Mouse (Mus musculus): ENCODE measurements around the gene Eef1g. TPM values are rescaled to one million over a fixed set of nuclear protein-coding genes. Genes with fewer than 3 reads are reported as not detected.

The Eef1g gene
- polyA plus RNA-seq, 1 experiment from 2014 or later = 284 TPM

GRCm38 (mm10) chr19:8928689-8929223 lies 38.1 kb upstream of the Eef1g start:
- Histone ChIP-seq H3K4me1 (ENCODE audit: control insufficient read depth, insufficient read depth, low read depth, low read length) (peaks cover 8% of the 10 kb centered on the region), H3K36me3 (ENCODE audit: control insufficient read depth, insufficient read depth, low read length) (peaks cover 14% of the 10 kb centered on the region), H3K9me3 (ENCODE audit: control insufficient read depth, low read length) (no peaks in the 10 kb centered on the region), H3K27ac (ENCODE audit: low read depth, low read length) (no peak overlapping the region), H3K9ac (ENCODE audit: low read depth, low read length) (peak overlapping the region; percentile 73), H3K4me3 (ENCODE audit: low read length) (peak overlapping the region; percentile 57), H3K4me2 (ENCODE audit: low read length) (peak overlapping the region; percentile 72), H3K27me3 (replicated peaks; ENCODE audit: control insufficient read depth, insufficient read depth, low read length) (0 out of 2 replicates have a peak, but pooled peaks cover 2% of the 10 kb centered on the region)
- 16% methylated on average over 16 of the region's 16 CpGs for WGBS
- ATAC-seq = peak; percentile 40

DNA sequence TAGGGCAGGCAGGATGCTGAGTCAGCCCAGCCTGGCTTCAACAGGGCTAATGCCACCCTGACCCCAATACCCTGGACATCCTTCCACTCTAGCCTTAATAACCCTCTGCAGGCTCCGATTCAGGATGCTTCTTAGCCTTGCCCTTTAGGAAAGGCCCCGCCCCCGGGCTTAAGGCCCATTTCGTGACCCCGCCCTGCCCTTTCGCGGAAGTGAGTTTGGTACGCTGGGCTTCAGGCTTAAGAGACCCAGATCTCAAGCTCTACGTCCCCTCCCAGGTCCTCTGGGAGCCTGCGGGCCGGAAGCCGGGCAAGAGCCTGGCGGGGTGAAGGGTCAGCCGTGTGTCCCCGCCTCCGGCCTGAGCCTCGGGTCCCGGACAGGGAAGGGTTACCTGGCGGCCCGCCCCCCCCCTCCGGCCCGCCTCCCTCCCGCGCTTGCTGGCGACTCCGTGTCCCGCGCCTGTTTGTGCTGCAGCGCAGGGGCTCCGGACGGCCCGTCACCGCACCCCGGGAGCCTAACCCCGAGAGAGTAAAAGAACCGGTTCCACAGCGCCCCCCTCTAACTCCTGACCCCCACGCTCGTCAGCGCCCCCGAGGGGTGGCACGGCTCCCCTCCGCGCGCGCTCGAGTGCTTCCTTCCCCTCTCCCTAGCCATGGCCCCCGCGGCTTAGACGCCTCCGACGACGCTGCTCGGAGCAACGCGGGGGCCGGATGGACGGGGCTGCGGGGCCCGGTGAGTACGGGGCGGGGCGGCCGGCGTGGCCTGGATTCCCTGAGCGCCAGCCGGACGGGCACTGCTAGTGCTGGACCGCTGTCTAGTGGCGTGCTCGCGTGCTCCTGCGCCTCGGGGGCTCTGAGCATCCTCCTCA lies 37.4 kb upstream of the Eef1g start, which contains the start of the genes Rom1 and Eml3:
Rom1 (minus strand) TSS at position 133 of the 865 bp plus-strand sequence.
Eml3 (plus strand) TSS at position 329 of the 865 bp plus-strand sequence.
- under 1% methylated on average over 66 of the region's 74 CpGs for WGBS
- peak; percentile 59 for ATAC-seq
- peaks cover 14% of the 10 kb centered on the region for H3K36me3 ChIP-seq (ENCODE audit: control insufficient read depth, insufficient read depth, low read length)
- peak within 1 kb of the TSS; percentile 72 for H3K4me2 ChIP-seq (ENCODE audit: low read length)
- H3K27ac ChIP-seq (ENCODE audit: low read depth, low read length) = peak within 1 kb of the TSS; percentile 55; the same call in 1 of the 2 replicates
- no peaks in the 10 kb centered on the region for H3K9me3 ChIP-seq (ENCODE audit: control insufficient read depth, low read length)
- H3K4me3 ChIP-seq (ENCODE audit: low read length) = peak within 1 kb of the TSS; percentile 57
- 0 out of 2 replicates have a peak, but pooled peaks cover 2% of the 10 kb centered on the region for H3K27me3 ChIP-seq (replicated peaks; ENCODE audit: control insufficient read depth, insufficient read depth, low read length)
- H3K4me1 ChIP-seq (ENCODE audit: control insufficient read depth, insufficient read depth, low read depth, low read length) = peaks cover 8% of the 10 kb centered on the region
- peak within 1 kb of the TSS; percentile 73 for H3K9ac ChIP-seq (ENCODE audit: low read depth, low read length)

- H3K36me3 ChIP-seq (ENCODE audit: control insufficient read depth, insufficient read depth, low read length) = peaks cover 14% of the 10 kb centered on the region
- WGBS = 17% methylated on average over 11 of the region's 11 CpGs
- ATAC-seq = no peak
- no peaks in the 10 kb centered on the region for H3K9me3 ChIP-seq (ENCODE audit: control insufficient read depth, low read length)
- peaks cover 8% of the 10 kb centered on the region for H3K4me1 ChIP-seq (ENCODE audit: control insufficient read depth, insufficient read depth, low read depth, low read length)
- peak overlapping the region; percentile 57 for H3K4me3 ChIP-seq (ENCODE audit: low read length)
- no peak overlapping the region for H3K27ac ChIP-seq (ENCODE audit: low read depth, low read length)
- peak overlapping the region; percentile 72 for H3K4me2 ChIP-seq (ENCODE audit: low read length)
- H3K27me3 ChIP-seq (replicated peaks; ENCODE audit: control insufficient read depth, insufficient read depth, low read length) = 0 out of 2 replicates have a peak, but pooled peaks cover 2% of the 10 kb centered on the region
- H3K9ac ChIP-seq (ENCODE audit: low read depth, low read length) = peak overlapping the region; percentile 73
Measured at GRCm38 (mm10) chr19:8930117-8930516, 36.7 kb upstream of the Eef1g start.

GRCm38 (mm10) chr19:8930771-8931170 lies 36.1 kb upstream of the Eef1g start:
- Histone ChIP-seq H3K4me3 (ENCODE audit: low read length) (no peak overlapping the region), H3K36me3 (ENCODE audit: control insufficient read depth, insufficient read depth, low read length) (peaks cover 11% of the 10 kb centered on the region), H3K9ac (ENCODE audit: low read depth, low read length) (no peak overlapping the region), H3K9me3 (ENCODE audit: control insufficient read depth, low read length) (no peaks in the 10 kb centered on the region), H3K27me3 (replicated peaks; ENCODE audit: control insufficient read depth, insufficient read depth, low read length) (0 out of 2 replicates have a peak, but pooled peaks cover 2% of the 10 kb centered on the region), H3K4me1 (ENCODE audit: control insufficient read depth, insufficient read depth, low read depth, low read length) (peaks cover 8% of the 10 kb centered on the region), H3K27ac (ENCODE audit: low read depth, low read length) (no peak overlapping the region), H3K4me2 (ENCODE audit: low read length) (no peak overlapping the region; the same call in 1 of the 2 replicates)
- ATAC-seq = no peak
- 82% methylated on average over 7 of the region's 7 CpGs for WGBS

DNA sequence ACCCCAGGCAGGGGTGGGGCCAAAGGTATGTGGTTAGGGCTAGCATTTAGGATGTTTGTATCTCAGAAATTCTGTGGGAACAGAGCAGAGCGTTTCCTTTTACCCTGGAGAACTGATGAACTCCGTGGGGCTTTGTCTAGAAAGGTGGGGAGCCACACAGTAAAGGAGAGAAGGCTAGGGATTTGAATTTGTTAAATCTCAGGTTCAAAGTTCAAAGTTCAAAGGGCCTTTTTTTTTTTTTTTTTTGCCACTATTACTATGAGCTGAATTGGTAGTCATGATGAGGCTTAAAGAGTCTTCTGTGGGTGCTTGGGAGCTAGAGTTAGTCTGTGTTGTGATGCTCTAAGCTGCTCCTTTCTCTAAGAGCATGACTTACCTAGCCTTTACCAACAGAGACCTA lies 30.1 kb upstream of the Eef1g start:
- Histone ChIP-seq H3K4me2 (ENCODE audit: low read length) (no peak overlapping the region), H3K9ac (ENCODE audit: low read depth, low read length) (no peak overlapping the region), H3K4me3 (ENCODE audit: low read length) (no peak overlapping the region), H3K9me3 (ENCODE audit: control insufficient read depth, low read length) (no peaks in the 10 kb centered on the region), H3K36me3 (ENCODE audit: control insufficient read depth, insufficient read depth, low read length) (no peaks in the 10 kb centered on the region; the same call in 1 of the 2 replicates), H3K4me1 (ENCODE audit: control insufficient read depth, insufficient read depth, low read depth, low read length) (peaks cover 6% of the 10 kb centered on the region), H3K27me3 (replicated peaks; ENCODE audit: control insufficient read depth, insufficient read depth, low read length) (no peaks in the 10 kb centered on the region), H3K27ac (ENCODE audit: low read depth, low read length) (no peak overlapping the region)
- ATAC-seq = no peak
- WGBS = 89% methylated on average over 2 of the region's 2 CpGs

DNA sequence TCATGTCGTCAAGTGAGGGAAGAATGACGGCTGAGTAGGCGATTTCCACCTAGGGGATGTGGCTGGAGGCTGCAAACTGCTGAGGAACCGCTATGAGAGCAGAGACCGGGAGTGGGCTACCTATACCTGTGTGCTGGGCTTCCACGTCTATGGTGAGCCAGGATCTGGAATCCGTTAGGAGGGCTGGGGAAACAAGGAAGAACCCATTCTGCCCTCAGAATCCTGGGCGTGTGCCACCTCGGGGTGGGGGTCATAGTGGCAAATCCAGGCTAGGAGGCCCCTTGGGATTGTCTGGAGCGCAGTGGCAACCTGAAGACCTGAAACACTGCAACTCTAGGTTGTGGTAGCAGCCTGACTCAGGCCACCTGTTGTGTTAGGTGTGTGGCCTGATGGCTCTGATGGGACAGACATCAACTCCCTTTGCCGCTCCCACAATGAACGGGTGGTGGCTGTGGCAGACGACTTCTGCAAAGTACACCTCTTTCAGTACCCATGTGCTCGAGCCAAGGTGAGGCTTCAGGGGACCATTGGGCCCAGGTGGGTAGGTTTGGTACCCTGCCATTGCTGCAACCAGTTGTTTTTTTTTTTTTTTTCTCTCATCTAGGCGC lies 26.2 kb upstream of the Eef1g start:
- Histone ChIP-seq H3K4me2 (ENCODE audit: low read length) (peak overlapping the region; percentile 71), H3K4me3 (ENCODE audit: low read length) (no peak overlapping the region), H3K36me3 (ENCODE audit: control insufficient read depth, insufficient read depth, low read length) (peaks cover 6% of the 10 kb centered on the region), H3K9me3 (ENCODE audit: control insufficient read depth, low read length) (no peaks in the 10 kb centered on the region), H3K27ac (ENCODE audit: low read depth, low read length) (no peak overlapping the region), H3K27me3 (replicated peaks; ENCODE audit: control insufficient read depth, insufficient read depth, low read length) (no peaks in the 10 kb centered on the region), H3K9ac (ENCODE audit: low read depth, low read length) (peak overlapping the region; percentile 49; the same call in 1 of the 2 replicates), H3K4me1 (ENCODE audit: control insufficient read depth, insufficient read depth, low read depth, low read length) (peaks cover 22% of the 10 kb centered on the region)
- ATAC-seq = no peak
- 80% methylated on average over 15 of the region's 15 CpGs for WGBS

GRCm38 (mm10) chr19:8941136-8941514 lies 25.7 kb upstream of the Eef1g start:
- Histone ChIP-seq H3K9me3 (ENCODE audit: control insufficient read depth, low read length) (no peaks in the 10 kb centered on the region), H3K27ac (ENCODE audit: low read depth, low read length) (0 out of 2 replicates have a peak overlapping the region, but pooled peaks have one; percentile 9), H3K4me3 (ENCODE audit: low read length) (peak overlapping the region; percentile 89), H3K27me3 (replicated peaks; ENCODE audit: control insufficient read depth, insufficient read depth, low read length) (no peaks in the 10 kb centered on the region), H3K36me3 (ENCODE audit: control insufficient read depth, insufficient read depth, low read length) (peaks cover 8% of the 10 kb centered on the region), H3K4me1 (ENCODE audit: control insufficient read depth, insufficient read depth, low read depth, low read length) (peaks cover 22% of the 10 kb centered on the region), H3K4me2 (ENCODE audit: low read length) (peak overlapping the region; percentile 71), H3K9ac (ENCODE audit: low read depth, low read length) (peak overlapping the region; percentile 49)
- ATAC-seq = peak; percentile 38
- WGBS = 29% methylated on average over 10 of the region's 10 CpGs

DNA sequence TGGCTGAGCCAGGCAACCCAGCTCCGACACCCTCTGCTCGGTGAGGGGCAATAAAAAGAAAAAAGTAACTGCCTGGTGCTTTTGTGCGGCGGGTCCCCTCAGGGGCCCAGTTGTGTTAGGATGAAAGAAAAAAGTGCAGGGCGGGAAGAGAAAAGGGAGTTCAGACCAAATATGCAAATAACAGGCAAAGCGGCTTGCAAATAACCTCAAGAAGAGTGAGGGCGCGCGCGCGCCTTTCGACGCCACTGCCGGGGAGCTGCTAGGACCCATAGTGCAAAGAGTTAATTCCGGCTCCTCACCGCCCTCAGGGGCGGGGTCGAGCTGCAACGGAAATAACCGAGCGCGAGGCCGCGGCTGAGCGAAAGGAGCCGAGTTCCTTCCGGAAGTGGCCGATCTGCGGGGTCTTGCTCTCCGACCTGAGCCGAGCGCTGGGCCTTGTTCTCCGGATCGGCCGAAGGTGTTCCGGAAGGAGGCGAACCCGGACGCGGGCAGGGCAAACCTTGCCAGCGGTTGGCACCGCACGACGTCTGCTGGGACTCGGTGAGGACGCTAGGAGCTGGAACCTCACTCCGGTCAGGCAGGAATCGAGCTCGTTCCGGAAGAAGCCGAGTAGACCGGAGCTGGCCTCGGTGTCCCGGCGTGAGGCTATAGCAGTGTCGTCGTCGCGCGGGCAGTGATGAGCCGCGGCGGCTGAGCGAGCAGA lies 25.2 kb upstream of the Eef1g start, which contains the start of gene Mta2:
Mta2 (plus strand) TSS at position 361 of the 703 bp plus-strand sequence.
- peak within 1 kb of the TSS; percentile 71 for H3K4me2 ChIP-seq (ENCODE audit: low read length)
- H3K9me3 ChIP-seq (ENCODE audit: control insufficient read depth, low read length) = no peaks in the 10 kb centered on the region
- peaks cover 12% of the 10 kb centered on the region for H3K36me3 ChIP-seq (ENCODE audit: control insufficient read depth, insufficient read depth, low read length)
- no peaks in the 10 kb centered on the region for H3K27me3 ChIP-seq (replicated peaks; ENCODE audit: control insufficient read depth, insufficient read depth, low read length)
- ATAC-seq = peak; percentile 96
- H3K27ac ChIP-seq (ENCODE audit: low read depth, low read length) = peak within 1 kb of the TSS; percentile 97
- peaks cover 22% of the 10 kb centered on the region for H3K4me1 ChIP-seq (ENCODE audit: control insufficient read depth, insufficient read depth, low read depth, low read length)
- peak within 1 kb of the TSS; percentile 89 for H3K4me3 ChIP-seq (ENCODE audit: low read length)
- under 1% methylated on average over 64 of the region's 64 CpGs for WGBS
- peak within 1 kb of the TSS; percentile 97 for H3K9ac ChIP-seq (ENCODE audit: low read depth, low read length)
